Mouse (Mus musculus) left cerebral cortex, adult 11 months (tissue): ENCODE measurements around the gene Rreb1.
"Not testable (repeated sequence)": the region's sequence is repeated elsewhere in the genome, so short reads cannot be mapped to it uniquely, and the experiment has no call there.

Source experiments
- DNase-seq: peaks from one replicate; pipeline ENCODE4 v3.0.0; 2022; ENCODE audit warnings: low spot score

The Rreb1 gene

DNA sequence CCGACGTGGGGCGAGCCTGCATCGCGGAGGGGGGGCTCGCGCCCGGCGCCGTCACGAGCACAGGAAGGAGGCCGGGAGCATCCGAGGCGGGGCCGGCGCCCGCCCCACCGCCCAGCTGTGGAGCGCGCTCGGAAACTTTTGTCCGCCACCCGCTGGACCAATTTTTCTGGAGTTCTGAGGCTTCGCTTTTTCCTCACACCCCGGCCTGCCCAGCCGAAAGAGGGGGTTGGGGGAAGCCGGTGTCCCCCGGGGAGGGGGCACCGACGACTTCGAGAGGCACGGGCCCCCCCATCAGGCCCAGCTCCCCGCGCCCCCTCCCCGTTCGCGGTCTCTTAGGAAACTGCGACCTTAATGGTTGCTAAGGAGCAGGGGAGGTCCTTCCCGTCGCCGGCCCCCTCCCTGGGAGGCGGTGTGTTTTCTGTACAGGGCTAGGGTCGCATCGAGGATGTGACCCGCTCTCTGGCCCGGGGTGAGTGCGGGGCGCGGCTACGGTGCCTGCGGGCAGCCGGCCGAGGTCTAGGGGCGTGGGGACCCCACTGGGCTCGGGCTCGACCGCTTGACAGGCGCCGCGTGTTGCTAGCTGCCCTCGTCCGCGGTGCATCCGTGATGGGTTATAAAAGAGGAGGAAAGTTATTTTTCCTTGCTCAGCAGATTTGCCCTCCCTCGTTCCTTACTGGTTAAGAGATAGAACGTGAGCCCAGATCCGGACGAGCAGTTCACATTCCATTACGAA, 49.2 kb downstream of the Rreb1 start:
- no peak for DNase-seq

DNA sequence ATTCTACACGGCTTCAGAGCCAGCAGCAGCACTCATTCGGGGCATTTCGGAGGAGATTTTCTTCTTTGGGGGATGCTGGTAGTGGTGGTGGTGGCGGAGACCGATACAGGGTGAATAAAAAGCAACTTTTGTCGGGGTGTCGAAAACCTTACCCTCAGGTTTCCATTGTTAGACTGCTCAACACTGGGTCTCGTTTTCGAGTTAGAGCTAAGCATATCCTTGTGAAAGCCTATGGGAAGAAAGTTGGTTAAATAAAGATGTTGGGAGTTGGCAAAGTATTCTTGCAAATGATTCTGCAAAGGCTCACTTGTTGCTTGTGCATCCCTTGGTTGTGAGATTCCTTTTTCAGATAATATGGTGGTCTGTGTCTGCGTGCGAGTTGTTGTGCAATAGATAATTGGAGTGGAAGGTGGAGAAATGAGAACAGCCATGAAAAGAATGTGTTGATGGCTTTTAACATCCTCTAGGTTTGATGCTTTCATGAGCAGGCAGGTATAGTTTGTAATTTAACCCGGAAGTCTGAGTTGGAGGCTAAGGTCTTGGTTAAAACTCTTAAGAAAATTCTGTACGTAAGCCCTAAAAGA, 49.9 kb downstream of the Rreb1 start:
- DNase-seq, result no peak

DNA sequence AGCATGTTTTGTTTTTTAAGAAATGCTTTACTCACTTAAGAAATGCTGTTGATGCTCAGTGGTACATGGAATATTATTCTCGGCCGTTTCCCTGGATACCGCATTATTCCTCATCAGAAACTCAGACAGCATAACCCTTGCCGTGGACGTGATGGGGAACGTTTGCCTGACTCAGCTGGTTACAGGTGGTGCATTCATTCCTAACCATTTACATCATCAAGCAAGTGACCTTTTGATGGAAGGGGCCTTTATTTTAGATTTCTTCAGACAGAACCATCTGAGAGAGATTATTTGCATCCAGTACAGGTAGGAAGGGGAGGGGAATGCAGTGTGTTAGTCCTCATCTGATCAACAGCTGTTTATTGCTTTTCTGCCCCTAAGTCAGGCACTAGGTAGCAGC, 50.7 kb downstream of the Rreb1 start:
- DNase-seq, result no peak

DNA sequence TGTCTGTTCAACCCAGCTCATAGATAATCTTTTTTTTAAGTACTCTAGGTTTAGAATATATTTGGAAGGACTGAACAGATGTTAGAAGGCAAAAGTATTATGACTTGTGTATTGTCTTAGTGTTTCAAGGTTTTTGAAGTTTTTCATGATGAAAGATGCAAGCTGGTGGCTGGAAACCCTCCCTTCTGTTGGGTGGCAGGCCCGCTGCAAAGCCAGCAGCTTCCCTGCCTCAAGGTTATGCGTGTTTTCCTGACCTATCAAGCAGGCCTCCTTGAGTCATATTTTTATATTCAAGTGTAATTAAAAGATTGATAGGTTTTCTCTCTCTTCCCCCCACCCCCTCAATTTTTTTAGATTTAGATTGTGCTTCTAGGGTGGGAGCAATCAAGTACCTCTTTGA, 52.1 kb downstream of the Rreb1 start:
- no peak for DNase-seq

DNA sequence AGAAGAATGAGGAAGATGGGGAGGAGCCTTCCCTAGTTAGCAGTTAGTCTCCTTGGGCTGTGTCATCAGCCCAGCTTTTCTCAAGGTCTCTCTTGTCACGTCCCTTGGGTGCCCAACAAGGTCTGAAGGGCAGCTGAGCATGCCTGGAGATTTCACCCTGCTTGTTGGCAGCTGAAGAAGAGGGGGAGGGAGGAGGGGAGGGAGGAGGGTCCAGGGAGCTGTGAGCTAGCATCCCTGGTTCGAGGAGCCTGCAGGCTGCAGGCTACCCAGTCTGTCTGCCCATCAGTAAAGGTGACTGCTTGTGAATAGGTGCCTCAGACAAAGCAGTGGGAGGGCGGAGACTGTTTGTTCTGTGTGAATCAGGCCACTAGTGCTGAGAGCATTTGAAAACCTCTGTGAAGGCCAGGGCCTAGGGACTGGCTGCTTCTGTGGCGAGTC, 52.7 kb downstream of the Rreb1 start:
- no peak for DNase-seq

DNA sequence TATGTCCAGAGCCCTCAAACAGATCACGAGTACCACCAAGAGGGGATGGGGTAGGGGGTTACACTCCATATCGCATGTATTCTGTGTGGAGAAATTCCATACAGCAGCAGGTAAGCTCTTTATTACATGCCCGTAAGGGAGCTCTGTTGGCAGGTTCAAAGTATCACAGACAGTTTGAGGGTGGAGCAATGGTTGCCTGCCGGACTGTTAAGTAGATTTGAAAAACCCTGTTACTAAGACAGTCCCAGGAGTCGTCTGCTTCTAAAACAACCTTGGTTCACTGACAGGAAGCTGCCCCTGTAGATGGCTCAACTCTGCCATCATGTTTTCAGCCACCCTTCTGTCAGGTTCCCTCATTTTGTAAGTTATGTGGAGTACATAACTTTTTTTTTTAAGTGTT, 54.3 kb downstream of the Rreb1 start:
- no peak for DNase-seq

DNA sequence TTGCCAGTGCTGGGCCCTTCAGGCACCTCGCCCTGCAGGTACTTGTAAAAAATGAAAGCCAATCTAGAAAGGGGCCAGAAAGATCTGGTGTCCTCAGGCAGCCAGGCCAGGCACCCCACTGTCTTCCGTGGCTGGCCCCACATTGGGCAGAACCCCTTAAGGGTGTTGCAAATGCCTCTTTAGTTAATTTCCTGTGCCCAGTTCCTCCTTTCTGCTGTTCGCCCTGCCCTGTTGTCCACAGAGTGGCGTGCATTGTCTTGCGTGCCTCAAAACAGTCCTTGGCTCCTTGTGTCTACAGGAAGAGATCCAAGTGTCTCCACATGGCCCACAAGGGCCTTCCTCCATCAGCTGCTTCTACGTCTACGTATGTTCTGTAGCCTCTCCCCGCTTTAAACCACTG, 55.3 kb downstream of the Rreb1 start:
- no peak for DNase-seq

DNA sequence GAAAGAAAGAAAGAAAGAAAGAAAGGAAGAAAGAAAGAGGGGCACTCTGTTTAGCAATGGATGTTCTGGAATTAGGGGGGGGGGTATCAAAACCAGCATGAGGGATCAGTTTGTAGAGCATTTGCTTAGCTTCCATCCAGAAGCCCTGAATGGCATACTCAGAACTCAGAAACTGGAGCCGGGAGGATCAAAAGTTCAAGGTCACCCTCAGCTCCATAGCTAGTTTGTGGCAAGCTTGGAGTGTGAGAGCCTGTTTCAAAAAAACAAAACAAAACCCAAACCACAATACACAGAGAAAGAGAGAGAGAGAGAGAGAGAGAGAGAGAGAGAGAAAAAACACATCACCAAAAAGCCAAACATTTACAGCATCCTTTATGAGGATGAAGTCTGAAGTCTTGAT, 57.1 kb downstream of the Rreb1 start:
- DNase-seq, result no peak

DNA sequence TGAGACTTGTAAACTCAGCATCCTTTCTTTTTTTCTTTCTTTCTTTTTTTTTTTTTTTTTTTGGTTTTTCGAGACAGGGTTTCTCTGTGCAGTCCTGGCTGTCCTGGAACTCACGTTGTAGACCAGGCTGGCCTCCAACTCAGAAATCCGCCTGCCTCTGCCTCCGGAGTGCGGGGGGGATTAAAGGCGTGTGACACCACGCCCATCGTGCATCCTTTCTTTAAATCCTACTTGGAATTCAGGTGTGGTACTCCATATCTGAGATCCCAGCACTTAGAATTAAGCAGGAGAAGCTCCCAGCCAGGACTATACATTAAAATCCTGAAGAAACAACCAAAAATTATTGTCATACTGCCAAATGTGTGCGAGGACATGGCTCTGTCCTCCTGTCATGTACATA, 57.6 kb downstream of the Rreb1 start:
- DNase-seq, result not testable (repeated sequence)

DNA sequence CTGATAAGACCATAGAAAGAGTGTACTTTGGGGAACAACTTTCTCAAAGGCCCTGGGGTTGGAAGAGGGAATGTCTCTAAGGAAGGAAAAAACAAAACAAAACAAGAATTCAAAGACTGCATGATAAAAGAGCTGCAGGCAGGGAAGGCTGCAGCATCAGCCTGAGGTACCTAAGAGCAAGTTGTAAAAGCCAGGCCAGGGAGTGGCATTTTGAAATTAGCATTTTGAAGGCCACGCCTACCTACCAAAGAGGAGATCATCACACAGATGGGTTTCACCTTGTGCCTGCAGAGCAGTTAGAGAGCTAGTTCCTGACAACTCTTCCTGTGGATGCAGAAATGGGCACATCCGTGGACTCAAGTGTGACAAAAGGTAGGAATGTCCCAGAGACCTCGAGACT, 59.2 kb downstream of the Rreb1 start:
- DNase-seq, result no peak

DNA sequence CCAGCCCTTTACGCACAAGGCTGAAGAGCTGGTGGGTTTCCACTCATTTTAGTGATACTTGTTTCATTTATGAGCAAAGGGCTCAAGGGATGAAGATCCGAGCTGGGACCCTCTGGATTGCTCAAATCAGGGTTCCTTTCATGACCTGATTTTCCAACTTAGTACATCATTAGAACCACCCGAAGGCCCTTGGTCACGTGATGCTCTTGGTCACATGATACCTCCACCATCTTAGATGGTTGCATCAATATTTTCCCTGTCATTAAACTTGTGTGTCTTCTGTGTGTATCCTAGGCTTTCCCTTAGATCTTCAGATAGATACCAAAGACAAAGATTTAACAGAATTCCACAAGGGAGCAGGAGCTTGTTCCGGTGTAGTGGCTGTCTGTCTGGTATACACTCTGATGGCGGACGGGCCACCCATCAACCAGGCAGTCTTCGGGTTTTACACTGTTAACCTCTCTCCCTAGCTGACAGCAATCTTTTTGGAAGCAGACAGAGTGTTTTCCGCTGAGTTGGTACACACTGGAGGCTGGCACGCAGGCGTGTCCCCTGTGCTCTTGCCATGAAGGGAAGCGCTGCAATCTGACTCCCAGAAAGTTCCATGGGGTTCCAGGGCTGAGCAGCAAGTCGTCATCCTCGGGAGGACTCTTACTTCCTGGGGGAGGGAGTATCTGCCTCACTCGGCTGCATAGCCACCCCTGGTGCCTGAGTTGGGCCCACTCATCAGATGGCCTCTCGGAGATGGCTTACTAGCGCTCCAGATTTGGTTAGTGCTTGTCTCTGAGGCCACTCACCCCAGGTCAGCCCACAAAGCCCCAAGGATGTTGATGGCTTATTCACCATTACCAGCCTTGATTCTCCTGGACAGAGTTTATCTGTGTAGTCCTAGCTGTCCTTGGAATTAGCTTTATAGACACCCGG, 60.3 kb downstream of the Rreb1 start:
- DNase-seq, result no peak

DNA sequence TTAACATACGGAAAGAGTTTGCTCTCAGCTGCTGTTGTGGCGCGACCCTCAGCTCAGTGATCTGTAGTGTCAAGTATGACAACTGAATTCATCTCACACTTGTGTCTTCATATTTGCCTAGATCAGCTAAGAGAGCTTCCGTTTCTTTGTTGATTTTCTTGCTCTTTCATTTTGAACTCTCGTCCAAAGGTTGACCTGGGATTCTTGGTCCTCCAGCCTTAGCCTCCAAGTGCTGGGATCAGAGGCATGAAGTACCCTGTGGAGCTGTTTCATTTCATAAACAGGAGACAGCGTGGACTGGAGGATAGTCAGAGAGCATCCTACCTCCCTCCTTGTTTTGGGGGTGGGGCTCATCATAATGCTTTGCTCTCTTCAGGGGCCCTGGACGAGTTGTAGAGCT, 65.0 kb downstream of the Rreb1 start:
- DNase-seq, result no peak

DNA sequence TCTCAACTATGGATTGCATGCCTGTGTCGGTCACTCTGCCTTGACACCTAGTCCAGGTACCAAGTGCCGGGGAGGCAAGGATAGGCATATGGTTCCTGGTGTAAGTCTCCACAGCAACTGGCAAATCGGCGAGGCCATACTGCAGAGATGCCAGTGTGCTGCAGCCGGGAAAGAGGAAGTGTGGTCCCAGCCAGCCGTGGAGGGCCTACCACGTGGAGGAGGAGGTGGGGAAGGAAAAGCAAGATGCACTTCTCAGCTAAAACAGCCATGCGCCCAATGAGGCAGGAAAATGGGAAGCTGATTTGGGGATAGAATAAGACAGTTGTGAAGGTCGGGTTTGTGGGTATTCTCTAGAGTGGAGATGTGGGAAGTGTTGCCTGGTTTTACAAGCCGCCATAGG, 65.6 kb downstream of the Rreb1 start:
- no peak for DNase-seq

DNA sequence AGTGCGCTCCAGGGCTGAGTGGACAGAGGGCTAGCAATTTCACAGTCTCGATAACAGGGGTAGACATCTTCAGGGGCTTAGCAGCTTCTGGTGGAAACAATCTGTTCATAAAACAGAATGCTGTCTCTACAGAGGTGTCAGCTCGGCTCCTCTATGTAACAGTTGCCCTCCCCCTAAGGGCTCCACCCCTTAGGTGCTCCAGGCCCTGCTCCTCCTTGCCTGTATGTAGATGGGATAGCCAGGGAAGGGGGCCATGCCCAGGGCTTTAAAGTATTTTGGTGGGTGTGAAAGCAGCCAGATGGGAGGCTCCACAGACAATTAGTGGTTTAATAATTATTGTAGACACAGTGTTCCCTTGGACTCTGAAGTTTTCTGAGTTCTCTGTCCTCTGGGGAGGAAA, 67.0 kb downstream of the Rreb1 start:
- DNase-seq, result no peak

DNA sequence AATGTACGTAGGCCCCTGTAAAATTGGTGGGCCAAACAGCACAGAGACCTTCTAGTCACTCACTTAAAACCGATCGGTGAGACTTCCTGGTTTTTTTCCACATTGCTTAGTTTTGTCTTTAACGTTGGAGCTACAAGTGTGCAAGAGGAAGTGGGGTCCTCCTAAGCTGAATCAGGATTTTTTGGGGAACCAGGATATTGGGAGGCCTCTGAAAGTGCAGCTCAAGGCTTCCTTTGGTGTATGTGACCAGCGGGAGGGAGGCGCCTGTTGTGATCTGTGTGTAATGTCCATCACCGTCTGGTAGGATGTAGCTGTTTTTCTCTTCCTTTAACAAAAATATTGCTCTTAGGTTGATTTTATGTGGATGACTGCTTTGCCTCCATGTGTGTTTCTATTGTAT, 67.4 kb downstream of the Rreb1 start:
- DNase-seq, result no peak

DNA sequence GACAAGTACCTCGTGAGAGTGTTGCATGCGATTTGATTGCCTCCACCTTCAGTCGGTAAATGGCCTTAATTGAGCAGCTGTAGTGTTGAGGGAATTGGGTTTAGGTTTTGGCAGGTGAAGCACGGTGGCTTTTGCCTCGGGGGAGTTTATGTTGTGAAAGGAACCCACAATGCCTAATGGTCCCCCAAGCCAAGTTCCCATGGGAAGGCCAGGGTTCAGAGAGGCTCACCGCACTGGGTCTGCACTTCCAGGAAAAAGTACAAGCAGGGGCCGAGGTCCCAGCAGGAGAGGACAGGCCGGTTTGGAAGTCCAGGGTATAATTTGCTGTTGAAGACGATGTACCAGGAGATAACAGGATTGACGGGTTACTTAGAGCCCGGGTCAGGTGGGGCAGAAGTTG, 68.3 kb downstream of the Rreb1 start:
- no peak for DNase-seq

DNA sequence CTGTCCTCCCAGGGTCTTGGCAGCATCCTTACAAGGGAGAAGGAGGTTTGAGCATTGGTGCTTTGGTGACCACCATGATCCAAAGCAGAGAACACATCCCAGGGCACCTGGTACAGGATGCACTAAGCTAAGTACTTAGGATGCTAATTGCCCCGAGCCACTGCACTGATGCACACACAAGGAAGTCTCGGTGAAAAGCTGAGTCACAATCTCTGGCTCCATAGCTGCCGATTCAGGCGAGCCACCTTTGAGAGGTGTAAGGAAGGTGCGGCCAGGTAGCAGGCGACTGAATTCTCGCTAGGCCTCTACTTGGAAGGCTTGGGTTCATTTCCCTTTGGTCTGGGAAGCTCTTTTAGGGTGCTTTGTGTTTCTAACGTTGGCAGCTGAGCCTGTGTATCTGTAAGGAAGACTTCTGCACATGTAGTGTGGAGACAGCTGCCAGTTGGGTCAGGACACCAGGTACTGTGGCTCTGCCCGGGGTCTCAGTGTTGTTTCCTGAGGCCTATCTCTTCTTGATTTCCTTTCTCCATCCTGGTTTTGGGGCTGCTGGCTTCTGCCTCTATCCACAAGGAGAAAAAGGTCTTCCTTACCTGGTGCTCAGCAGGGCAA, 68.9 kb downstream of the Rreb1 start:
- no peak for DNase-seq

DNA sequence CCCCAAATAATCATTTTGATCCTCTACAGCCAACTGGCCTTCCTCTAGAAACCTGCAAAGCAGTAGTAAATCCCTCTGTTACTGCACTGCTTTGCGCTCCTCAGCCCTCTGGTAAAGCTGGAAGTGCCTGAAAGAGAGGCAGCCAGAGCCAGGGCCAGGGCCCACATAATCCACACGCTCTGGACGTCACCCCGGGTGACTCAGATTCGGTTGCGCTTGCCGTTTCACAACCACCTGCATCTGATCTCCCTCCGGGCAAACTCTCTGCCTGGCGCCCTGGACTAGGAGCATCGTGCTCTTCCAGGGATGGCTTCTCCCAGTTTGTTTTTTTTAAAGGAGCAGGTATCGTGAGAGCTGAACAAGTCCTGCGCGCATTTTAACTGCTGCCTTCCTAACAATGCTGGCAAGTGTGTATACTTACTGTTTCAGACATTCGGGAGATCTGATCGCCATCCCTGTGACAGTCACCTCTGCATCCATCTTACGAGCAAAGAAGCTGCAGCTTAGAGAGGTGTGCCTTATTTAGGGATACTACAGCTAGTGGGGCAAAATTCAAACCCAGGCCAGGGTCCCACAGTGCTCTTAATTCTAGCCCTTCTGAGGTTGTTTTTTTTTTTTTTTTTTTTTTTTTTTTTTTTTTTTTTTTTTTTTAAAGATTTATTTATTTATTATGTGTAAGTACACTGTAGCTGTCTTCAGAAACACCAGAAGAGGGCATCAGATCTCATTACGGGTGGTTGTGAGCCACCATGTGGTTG, 69.6 kb downstream of the Rreb1 start:
- DNase-seq, result no peak

DNA sequence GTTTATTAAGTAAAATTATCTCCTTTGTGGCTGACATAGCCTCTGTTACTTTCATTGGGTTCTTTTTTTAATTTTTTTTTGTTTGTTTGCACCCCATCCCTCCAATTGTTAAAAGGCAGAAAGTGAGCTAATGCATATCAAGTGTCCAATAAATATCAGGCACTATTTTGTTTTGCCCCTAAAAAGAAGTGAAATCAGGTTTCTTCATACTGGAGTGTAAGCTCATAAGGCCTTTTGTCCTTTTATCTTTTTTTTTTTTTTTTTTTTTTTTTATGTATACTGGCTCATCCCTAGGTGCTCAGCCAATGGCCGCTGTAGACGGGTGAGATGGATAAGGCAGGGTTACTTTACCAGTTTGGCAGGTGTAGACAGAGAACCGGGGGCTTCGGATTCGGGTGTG, 70.2 kb downstream of the Rreb1 start:
- no peak for DNase-seq

DNA sequence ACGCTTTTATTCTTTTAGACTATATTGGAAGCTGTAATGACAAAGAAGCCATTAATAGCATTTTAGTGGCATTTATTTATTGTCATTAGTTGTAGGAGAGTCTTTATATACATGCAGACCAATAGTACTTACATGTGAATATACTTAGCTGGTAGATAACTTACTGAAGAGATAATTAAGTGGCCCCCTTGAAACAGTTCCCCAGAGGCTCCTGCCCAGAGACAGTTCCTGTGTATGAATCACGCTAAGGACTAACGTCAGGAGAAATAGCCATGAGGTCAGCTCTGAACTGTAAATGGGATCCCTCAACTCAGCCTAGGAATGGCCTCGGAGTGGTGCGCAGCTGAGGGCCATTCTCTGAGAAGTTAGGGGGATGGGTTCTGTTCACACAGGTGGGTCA, 73.4 kb downstream of the Rreb1 start:
- DNase-seq, result no peak

DNA sequence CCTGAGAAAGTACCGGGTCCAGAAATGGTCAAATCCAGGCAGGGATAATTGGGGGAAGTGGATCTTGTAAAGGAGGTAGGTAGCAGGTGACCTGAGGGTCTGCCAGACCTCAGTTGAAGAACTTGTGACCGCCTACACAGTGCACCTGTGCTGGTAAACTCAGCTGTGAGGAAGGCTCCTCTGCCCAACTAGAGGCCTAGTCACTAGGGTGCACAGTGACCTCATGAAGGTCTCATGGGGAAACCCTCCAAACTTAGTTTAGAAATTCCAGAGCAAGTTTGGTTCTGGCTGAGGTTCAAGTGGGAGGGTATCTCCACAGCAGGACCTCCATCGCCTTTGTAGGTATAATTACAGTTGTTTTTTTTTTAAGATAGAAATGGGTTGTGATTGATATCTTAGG, 74.7 kb downstream of the Rreb1 start:
- DNase-seq, result no peak

DNA sequence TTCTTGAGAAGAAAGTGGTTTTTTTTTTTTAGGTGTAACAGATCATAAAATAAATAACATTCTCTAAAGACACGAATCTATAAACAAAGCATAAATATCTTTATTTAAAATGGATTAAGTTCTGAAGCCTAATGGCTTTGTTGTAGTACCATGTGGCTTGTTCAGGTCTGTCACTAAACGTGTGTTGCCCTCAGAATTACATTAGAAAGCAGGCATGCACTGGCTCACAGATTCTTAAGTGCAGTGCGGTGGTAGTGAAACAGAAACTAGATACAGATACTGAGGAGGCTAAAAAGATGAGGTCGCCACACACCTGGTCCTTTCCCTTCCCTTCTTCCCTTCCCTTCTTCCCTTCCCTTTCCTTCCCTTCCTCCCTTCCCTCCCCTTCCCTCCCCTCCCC, 75.2 kb downstream of the Rreb1 start:
- no peak for DNase-seq
